Mouse (Mus musculus) small intestine, adult 2 months (tissue): ENCODE measurements around the gene Zfp654.

Experiments used
- CTCF ChIP-seq: fragments of 200-500 bp; IDR thresholded peaks from 2 replicates; pipeline ENCODE4 v1.5.1; 2012; ENCODE audit warnings: low read depth, mild to moderate bottlenecking, control low read depth, inconsistent platforms, low read length, moderate library complexity, mixed read lengths; ENCODE audit not compliant: insufficient replicate concordance, insufficient read length; ENCODE audit errors: extremely low read depth
- POLR2A ChIP-seq: fragments of 200-500 bp; IDR thresholded peaks from 2 replicates; pipeline ENCODE4 v1.6.1; 2012; ENCODE audit warnings: low read depth, mild to moderate bottlenecking, control low read depth, inconsistent platforms, low read length, moderate library complexity

DNA sequence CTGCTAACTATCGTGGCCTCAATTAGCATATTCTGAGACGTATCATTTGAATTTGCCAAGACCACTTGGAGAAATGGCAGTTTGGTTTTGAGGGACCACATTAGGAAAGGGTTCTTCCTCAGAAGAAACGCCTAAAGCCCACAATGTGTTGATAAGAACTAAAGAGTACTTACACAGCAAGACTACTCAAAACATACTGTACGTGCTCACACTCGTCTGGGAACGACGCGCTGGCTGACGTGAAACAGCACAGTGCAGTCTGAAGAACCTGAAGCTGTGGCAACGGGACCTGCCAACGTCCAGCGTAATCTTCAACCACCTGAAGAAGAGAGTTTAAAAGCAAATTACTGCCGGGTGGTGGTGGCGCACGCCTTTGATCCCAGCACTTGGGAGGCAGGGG, 21.2 kb downstream of the Zfp654 start:
- TF ChIP-seq POLR2A = no peak
- TF ChIP-seq CTCF = no peak
